Mouse (Mus musculus) heart, postnatal 25 days (tissue): ENCODE measurements around the gene Fgfr2. TPM values are rescaled to one million over a fixed set of nuclear protein-coding genes. Genes with fewer than 3 reads are reported as not detected.

ENCODE experiments used
- DNase-seq: peaks from one replicate; pipeline ENCODE4 v3.0.0; 2022; ENCODE audit warnings: low spot score
- intact Hi-C: fragments of 180-260 bp; cut with DNase I; formaldehyde crosslinking; loops from one replicate; pipeline ENCODE4 v1.15.1; 2025
- total RNA-seq, 2 experiments: library from RNA; stranded (reverse); gene quantifications; 2 replicates each; pipeline ENCODE4 v1.2.3; 2021

The Fgfr2 gene
- total RNA-seq, result 1 to 10 TPM; 1.7 to 1.8 TPM

- intact Hi-C loops, result loop anchor here (5.0 to 10.0 kb wide), 3 partner anchors 46 to 459 kb away; partner anchors contain the start of genes Abraxas2 and Eef1akmt2
- peak; percentile 58 for DNase-seq
Observed at GRCm38 (mm10) chr7:133123244-133123998, at the start of gene Fgfr2. Gene Fgfr2 (minus strand): TSS chr7:133123350.

- peak; percentile 40 for DNase-seq
- intact Hi-C loops, result no loop called here
Observed at GRCm38 (mm10) chr7:133171403-133172032, 48.4 kb upstream of the Fgfr2 start.

- DNase-seq, result no peak
- intact Hi-C loops, result no loop called here
Observed at GRCm38 (mm10) chr7:133168928-133169327, 45.8 kb upstream of the Fgfr2 start.

- intact Hi-C loops, result no loop called here
- no peak for DNase-seq
Observed at GRCm38 (mm10) chr7:133167903-133168302, 44.8 kb upstream of the Fgfr2 start.

- intact Hi-C loops, result no loop called here
- no peak for DNase-seq
Observed at GRCm38 (mm10) chr7:133164770-133165169, 41.6 kb upstream of the Fgfr2 start.

GRCm38 (mm10) chr7:133163011-133163410, 39.9 kb upstream of the Fgfr2 start:
- DNase-seq, result no peak
- intact Hi-C loops, result no loop called here

GRCm38 (mm10) chr7:133162131-133162530, 39.0 kb upstream of the Fgfr2 start:
- DNase-seq, result no peak
- intact Hi-C loops, result no loop called here

GRCm38 (mm10) chr7:133161362-133162080, 38.4 kb upstream of the Fgfr2 start:
- no peak for DNase-seq
- intact Hi-C loops, result no loop called here

GRCm38 (mm10) chr7:133159519-133159918, 36.4 kb upstream of the Fgfr2 start:
- intact Hi-C loops, result no loop called here
- DNase-seq, result no peak

GRCm38 (mm10) chr7:133155621-133156020, 32.5 kb upstream of the Fgfr2 start:
- DNase-seq, result no peak
- intact Hi-C loops, result no loop called here

- intact Hi-C loops, result no loop called here
- DNase-seq, result no peak
Observed at GRCm38 (mm10) chr7:133154846-133155245, 31.7 kb upstream of the Fgfr2 start.

- intact Hi-C loops, result no loop called here
- DNase-seq, result no peak
Observed at GRCm38 (mm10) chr7:133139689-133140336, 16.7 kb upstream of the Fgfr2 start.

GRCm38 (mm10) chr7:133133552-133133951, 10.4 kb upstream of the Fgfr2 start:
- intact Hi-C loops, result loop anchor here (2.0 kb wide), 1 partner anchor 101 kb away; no protein-coding TSS in a partner anchor
- no peak for DNase-seq

GRCm38 (mm10) chr7:133132702-133133101, 9.6 kb upstream of the Fgfr2 start:
- no peak for DNase-seq
- intact Hi-C loops, result loop anchor here (2.0 kb wide), 1 partner anchor 100 kb away; no protein-coding TSS in a partner anchor

GRCm38 (mm10) chr7:133124701-133125485, 1.7 kb upstream of the Fgfr2 start:
- DNase-seq, result no peak
- intact Hi-C loops, result loop anchor here (1.0 to 10.0 kb wide), 4 partner anchors 48 to 460 kb away; partner anchors contain the start of genes Abraxas2 and Eef1akmt2

GRCm38 (mm10) chr7:133123999-133124700, 1.0 kb upstream of the Fgfr2 start, which contains the start of gene Ctbp2:
Gene Ctbp2 (minus strand): TSS chr7:133124354.
- intact Hi-C loops, result loop anchor here (1.0 to 10.0 kb wide), 4 partner anchors 47 to 459 kb away; partner anchors contain the start of genes Abraxas2 and Eef1akmt2
- peak; percentile 83 for DNase-seq

GRCm38 (mm10) chr7:133122379-133123243, 539 bp downstream of the Fgfr2 start:
- peak; percentile 40 for DNase-seq
- intact Hi-C loops, result loop anchor here (5.0 to 10.0 kb wide), 3 partner anchors 45 to 458 kb away; partner anchors contain the start of genes Abraxas2 and Eef1akmt2
